Mouse (Mus musculus) limb, embryonic 14.5 days (tissue): ENCODE measurements around the gene Nosip. TPM values are rescaled to one million over a fixed set of nuclear protein-coding genes. Genes with fewer than 3 reads are reported as not detected.

Experiments
- ATAC-seq: fragments of 200-750 bp; cut with Nextera tagmentation; 2 replicates; pipeline ENCODE4 v1.8.0; 2017; ENCODE audit warnings: low read depth, moderate number of reproducible peaks, moderate TSS enrichment; ENCODE audit not compliant: low FRiP score
- DNase-seq: peaks from one replicate; pipeline ENCODE4 v3.0.0-alpha.2; 2015; ENCODE audit warnings: low spot score
- H3K27ac ChIP-seq: fragments of 300-500 bp; sonication (generic); replicated peaks from 2 replicates; pipeline ENCODE4 v1.5.1; 2014; ENCODE audit warnings: low read depth, mild to moderate bottlenecking, low read length, moderate library complexity, mixed read lengths
- H3K27me3 ChIP-seq: fragments of 300-500 bp; sonication (generic); 2 replicates; pipeline ENCODE4 v1.6.1; 2014; ENCODE audit warnings: low read length, mixed read lengths; ENCODE audit not compliant: control insufficient read depth, insufficient read depth
- H3K36me3 ChIP-seq: fragments of 300-500 bp; sonication (generic); 2 replicates; pipeline ENCODE4 v1.6.1; 2014; ENCODE audit warnings: mild to moderate bottlenecking, low read length, moderate library complexity, mixed read lengths; ENCODE audit not compliant: control insufficient read depth, insufficient read depth
- H3K4me1 ChIP-seq: fragments of 300-500 bp; sonication (generic); 2 replicates; pipeline ENCODE4 v1.6.1; 2014; ENCODE audit warnings: antibody characterized with exemption, low read length, mixed read lengths; ENCODE audit not compliant: control insufficient read depth, insufficient read depth
- H3K4me2 ChIP-seq: fragments of 300-500 bp; sonication (generic); replicated peaks from 2 replicates; pipeline ENCODE4 v1.6.1; 2014; ENCODE audit warnings: low read depth, mild to moderate bottlenecking, low read length, moderate library complexity; ENCODE audit not compliant: severe bottlenecking
- H3K4me3 ChIP-seq: fragments of 300-500 bp; sonication (generic); replicated peaks from 2 replicates; pipeline ENCODE4 v1.5.1; 2014; ENCODE audit warnings: low read length
- H3K9ac ChIP-seq: fragments of 300-500 bp; sonication (generic); 2 replicates; pipeline ENCODE4 v1.6.1; 2014; ENCODE audit warnings: mild to moderate bottlenecking, low read depth, low read length, moderate library complexity; ENCODE audit not compliant: severe bottlenecking
- H3K9me3 ChIP-seq: fragments of 300-500 bp; sonication (generic); 2 replicates; pipeline ENCODE4 v1.6.1; 2016; ENCODE audit warnings: low read length; ENCODE audit not compliant: control insufficient read depth
- POLR2A ChIP-seq: fragments of 200-500 bp; IDR thresholded peaks from 2 replicates; pipeline ENCODE4 v1.8.0; 2012; ENCODE audit warnings: inconsistent platforms, mild to moderate bottlenecking, moderate library complexity, borderline replicate concordance; ENCODE audit not compliant: insufficient read depth, insufficient read length; ENCODE audit errors: extremely low read depth
- WGBS: fragments of 180-500 bp; shearing (Covaris S2); extraction: QIAGEN DNeasy Blood & Tissue Kit; methylation state at CpG from one replicate; pipeline ENCODE4 v1.1.7; 2014; 5-methylcytosine and 5-hydroxymethylcytosine counted together
- polyA plus RNA-seq, 2 experiments: library from polyadenylated mRNA; depleted of rRNA in 1 of 2; stranded (reverse) in 1 of 2; unstranded in 1 of 2; fragments of >200 nt; fragmentation: Nextera tagmentation in 1 of 2; extraction: Ambion mirVana in 1 of 2; gene quantifications; 2 replicates each; pipeline versions ENCODE4 v1.2.1 to v1.2.3; 2012 to 2014

Nosip gene
- polyA plus RNA-seq, 2 experiments: 68.1 to 82.7 TPM

DNA sequence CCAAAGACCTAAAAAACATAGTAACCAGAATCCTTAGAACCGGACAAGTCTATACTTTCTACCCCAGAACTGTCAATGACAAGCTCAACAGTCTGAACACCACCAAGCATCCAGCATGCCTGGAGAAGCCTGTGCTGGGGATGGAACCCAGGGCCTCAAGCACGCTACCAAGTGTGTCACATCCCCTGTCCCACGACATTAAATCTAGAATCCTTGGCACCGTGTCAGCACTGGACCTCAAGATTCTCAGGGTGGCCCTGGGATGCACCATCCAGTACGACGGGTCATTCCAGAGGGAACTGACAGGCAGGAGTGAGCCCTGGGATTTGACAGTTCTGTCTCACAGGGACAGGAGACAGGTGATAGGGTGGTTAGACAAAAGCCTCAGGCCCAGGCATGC lies 32.2 kb upstream of the Nosip start:
- no peak overlapping the region for H3K4me2 ChIP-seq
- no peaks in the 10 kb centered on the region for H3K4me1 ChIP-seq
- H3K36me3 ChIP-seq: peaks cover 86% of the 10 kb centered on the region
- 96% methylated on average over 6 of the region's 6 CpGs for WGBS
- no peak for DNase-seq
- no peak overlapping the region for H3K4me3 ChIP-seq
- no peak overlapping the region for H3K9ac ChIP-seq
- no peak overlapping the region for H3K27ac ChIP-seq
- ATAC-seq: no peak
- H3K9me3 ChIP-seq: no peaks in the 10 kb centered on the region
- H3K27me3 ChIP-seq: no peaks in the 10 kb centered on the region
- no peak for TF ChIP-seq POLR2A

DNA sequence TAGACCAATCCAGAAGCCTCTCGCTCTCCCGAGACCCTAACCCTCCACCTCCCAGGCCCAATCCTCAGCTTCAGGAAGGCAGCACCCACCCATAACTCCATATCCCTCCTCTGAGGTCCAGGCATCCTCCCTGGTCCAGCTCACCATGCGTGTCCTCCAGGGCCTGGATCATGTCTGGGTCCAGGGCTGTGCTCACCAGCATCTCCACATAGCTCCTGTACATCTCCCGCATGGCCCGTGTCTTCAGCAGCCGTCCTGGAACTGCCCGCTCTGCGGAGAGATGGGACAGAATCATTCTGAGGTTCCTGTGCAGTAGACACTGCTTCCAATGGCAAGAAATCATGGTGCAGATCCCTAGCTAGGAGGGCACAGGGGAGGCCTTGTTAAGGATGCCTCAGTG lies 31.4 kb upstream of the Nosip start:
- H3K4me3 ChIP-seq: no peak overlapping the region
- ATAC-seq: no peak
- no peak overlapping the region for H3K4me2 ChIP-seq
- no peak for TF ChIP-seq POLR2A
- no peak overlapping the region for H3K9ac ChIP-seq
- H3K27me3 ChIP-seq: no peaks in the 10 kb centered on the region
- no peaks in the 10 kb centered on the region for H3K4me1 ChIP-seq
- H3K36me3 ChIP-seq: peaks cover 94% of the 10 kb centered on the region
- H3K9me3 ChIP-seq: no peaks in the 10 kb centered on the region
- DNase-seq: no peak
- no peak overlapping the region for H3K27ac ChIP-seq
- WGBS: 95% methylated on average over 8 of the region's 8 CpGs

DNA sequence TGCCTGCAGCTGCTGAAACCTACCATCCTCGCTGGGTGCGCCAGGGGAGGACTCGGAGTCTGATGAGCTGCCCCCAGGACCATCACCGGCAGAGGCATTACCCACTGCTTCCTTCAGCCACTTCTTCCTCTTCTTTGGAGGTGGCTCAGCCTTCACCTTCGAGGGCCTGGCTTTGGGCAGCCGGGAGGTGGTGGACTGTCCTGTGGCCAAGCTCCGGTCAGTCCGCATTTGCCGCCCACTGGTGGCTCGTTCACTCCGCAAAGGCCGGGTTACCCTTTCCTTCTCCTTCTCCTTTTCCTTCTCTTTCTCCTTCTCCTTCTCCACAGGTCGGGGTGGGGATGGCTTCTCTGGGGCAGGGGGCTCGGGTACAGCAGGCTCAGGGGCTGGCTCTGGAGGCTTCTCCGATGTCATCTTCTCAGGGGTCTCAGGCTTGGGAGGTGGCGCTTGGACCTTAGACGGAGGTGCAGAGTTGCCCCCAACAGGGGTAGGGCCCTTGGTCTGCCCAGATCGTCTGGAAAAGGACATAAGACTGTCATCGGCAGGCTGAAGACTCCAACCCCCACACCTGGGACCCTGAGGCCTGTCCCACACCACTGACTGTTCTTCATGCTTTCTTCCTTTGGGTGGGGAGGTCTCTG lies 28.4 kb upstream of the Nosip start:
- Histone ChIP-seq H3K36me3 (peaks cover 98% of the 10 kb centered on the region), H3K4me2 (no peak overlapping the region), H3K9ac (no peak overlapping the region), H3K4me3 (no peak overlapping the region), H3K4me1 (no peaks in the 10 kb centered on the region), H3K9me3 (no peaks in the 10 kb centered on the region), H3K27ac (no peak overlapping the region), H3K27me3 (no peaks in the 10 kb centered on the region)
- WGBS: 94% methylated on average over 19 of the region's 19 CpGs
- DNase-seq: no peak
- no peak for ATAC-seq
- no peak for TF ChIP-seq POLR2A

DNA sequence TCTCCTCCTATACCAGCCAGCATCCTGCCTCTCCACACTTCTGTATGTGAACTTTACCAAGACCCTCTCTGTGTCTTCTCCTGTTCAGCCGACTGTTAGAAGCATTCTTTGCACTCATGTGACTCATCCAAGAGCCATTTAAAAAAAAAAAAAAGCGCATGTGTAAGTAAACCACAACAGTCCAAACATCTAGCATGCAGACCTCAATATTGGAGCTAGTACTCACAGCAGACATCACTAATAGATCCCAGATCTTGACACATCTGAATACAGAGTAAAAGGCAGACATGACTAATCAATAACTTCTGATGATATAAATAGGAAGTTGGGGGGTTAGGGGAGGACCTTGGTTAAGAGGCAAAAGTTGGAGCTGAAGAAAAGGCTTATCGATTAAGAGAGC lies 26.6 kb upstream of the Nosip start:
- ATAC-seq (no peak), DNase-seq (no peak)
- Histone ChIP-seq H3K27ac (no peak overlapping the region), H3K27me3 (no peaks in the 10 kb centered on the region), H3K36me3 (peaks cover 98% of the 10 kb centered on the region), H3K4me1 (no peaks in the 10 kb centered on the region), H3K9me3 (no peaks in the 10 kb centered on the region), H3K4me3 (no peak overlapping the region), H3K9ac (no peak overlapping the region), H3K4me2 (no peak overlapping the region)
- no peak for TF ChIP-seq POLR2A
- WGBS: 96% methylated on average over 3 of the region's 3 CpGs

DNA sequence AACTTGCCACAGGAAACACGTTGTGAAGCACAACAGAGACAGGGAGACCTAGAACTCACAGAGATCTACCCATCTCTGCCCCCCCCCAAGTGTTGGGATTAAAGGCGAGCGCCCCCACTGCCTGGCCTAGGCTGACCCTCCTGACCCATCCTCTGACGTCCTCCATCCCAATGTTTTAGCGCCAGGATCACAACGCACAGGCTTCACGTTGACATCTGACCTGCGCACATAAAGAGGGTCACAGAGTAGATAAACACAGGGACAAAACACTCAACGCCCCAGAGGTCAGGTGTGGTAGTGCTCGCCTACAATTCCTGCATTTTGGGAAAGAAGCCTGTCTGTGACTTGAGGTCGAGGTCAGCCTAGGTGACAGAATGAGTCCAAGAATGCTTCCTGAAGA lies 25.5 kb upstream of the Nosip start:
- Histone ChIP-seq H3K4me1 (no peaks in the 10 kb centered on the region), H3K9me3 (no peaks in the 10 kb centered on the region), H3K9ac (no peak overlapping the region), H3K36me3 (peaks cover 98% of the 10 kb centered on the region), H3K4me2 (no peak overlapping the region), H3K27me3 (no peaks in the 10 kb centered on the region), H3K27ac (no peak overlapping the region), H3K4me3 (no peak overlapping the region)
- TF ChIP-seq POLR2A: no peak
- no peak for DNase-seq
- 92% methylated on average over 11 of the region's 11 CpGs for WGBS
- no peak for ATAC-seq
